Mouse (Mus musculus) liver (tissue): ENCODE results near the gene Foxn3.

Experiments used
- DNase-seq: peaks from one replicate; pipeline ENCODE4 v3.0.0-alpha.2; 2020; ENCODE audit warnings: mixed read lengths

The Foxn3 gene

GRCm38 (mm10) chr12:99519862-99520261, 43.5 kb downstream of the Foxn3 start:
- DNase-seq, result no peak

- DNase-seq, result no peak
Measured at GRCm38 (mm10) chr12:99519191-99519614, 44.2 kb downstream of the Foxn3 start.

GRCm38 (mm10) chr12:99518640-99519039, 44.7 kb downstream of the Foxn3 start:
- no peak for DNase-seq

GRCm38 (mm10) chr12:99518126-99518525, 45.3 kb downstream of the Foxn3 start:
- no peak for DNase-seq

- DNase-seq, result no peak
Measured at GRCm38 (mm10) chr12:99517296-99517695, 46.1 kb downstream of the Foxn3 start.

- DNase-seq, result no peak
Measured at GRCm38 (mm10) chr12:99515481-99515880, 47.9 kb downstream of the Foxn3 start.

- DNase-seq, result no peak
Measured at GRCm38 (mm10) chr12:99511644-99512043, 51.7 kb downstream of the Foxn3 start.

GRCm38 (mm10) chr12:99510759-99511158, 52.6 kb downstream of the Foxn3 start:
- no peak for DNase-seq

- no peak for DNase-seq
Measured at GRCm38 (mm10) chr12:99502225-99502624, 61.2 kb downstream of the Foxn3 start.

- DNase-seq, result no peak
Measured at GRCm38 (mm10) chr12:99498978-99499694, 64.2 kb downstream of the Foxn3 start.

- DNase-seq, result no peak
Measured at GRCm38 (mm10) chr12:99498189-99498977, 65.0 kb downstream of the Foxn3 start.

- DNase-seq, result no peak
Measured at GRCm38 (mm10) chr12:99496945-99497344, 66.4 kb downstream of the Foxn3 start.

GRCm38 (mm10) chr12:99490216-99490615, 73.2 kb downstream of the Foxn3 start:
- no peak for DNase-seq

- DNase-seq, result no peak
Measured at GRCm38 (mm10) chr12:99489001-99489592, 74.3 kb downstream of the Foxn3 start.

GRCm38 (mm10) chr12:99480372-99480771, 83.0 kb downstream of the Foxn3 start:
- DNase-seq, result no peak

- no peak for DNase-seq
Measured at GRCm38 (mm10) chr12:99474176-99474575, 89.2 kb downstream of the Foxn3 start.

- DNase-seq, result no peak
Measured at GRCm38 (mm10) chr12:99473406-99474133, 89.8 kb downstream of the Foxn3 start.

- no peak for DNase-seq
Measured at GRCm38 (mm10) chr12:99471431-99471830, 92.0 kb downstream of the Foxn3 start.

- peak; percentile 40 for DNase-seq
Measured at GRCm38 (mm10) chr12:99467884-99468311, 95.5 kb downstream of the Foxn3 start.

GRCm38 (mm10) chr12:99467256-99467883, 96.0 kb downstream of the Foxn3 start:
- DNase-seq, result no peak

- no peak for DNase-seq
Measured at GRCm38 (mm10) chr12:99466426-99466825, 97.0 kb downstream of the Foxn3 start.

GRCm38 (mm10) chr12:99464291-99464690, 99.1 kb downstream of the Foxn3 start:
- no peak for DNase-seq

- DNase-seq, result no peak
Measured at GRCm38 (mm10) chr12:99462846-99463245, 100.5 kb downstream of the Foxn3 start.
